Mouse (Mus musculus): Measurements from ENCODE around the gene Olfr215. TPM values are rescaled to one million over a fixed set of nuclear protein-coding genes. Genes with fewer than 3 reads are reported as not detected.

Olfr215 gene
- polyA plus RNA-seq (2012; rRNA removed) = not detected in 2 replicates

DNA sequence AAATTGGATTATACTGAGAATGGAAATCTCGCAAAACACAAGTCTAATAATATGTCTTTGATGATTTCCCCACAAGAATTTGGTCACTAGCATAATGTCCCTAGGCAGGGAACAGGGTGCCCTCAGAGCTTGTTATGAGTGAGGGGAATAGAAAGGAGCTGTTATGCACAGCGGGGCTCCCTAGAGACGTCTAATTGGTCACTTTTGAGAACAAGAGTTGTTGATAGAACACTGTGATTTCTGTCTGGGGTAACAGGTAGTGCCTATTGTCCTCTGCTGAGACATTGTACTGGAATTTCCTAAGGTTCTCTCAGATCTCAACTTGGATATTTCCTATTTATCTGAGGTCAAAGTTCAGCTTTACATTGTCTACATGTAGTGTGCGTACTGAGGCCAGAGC, at the start of gene Olfr215:
TSS of gene Olfr215 (minus strand) at position 101 of the 400 bp plus-strand sequence.

DNA sequence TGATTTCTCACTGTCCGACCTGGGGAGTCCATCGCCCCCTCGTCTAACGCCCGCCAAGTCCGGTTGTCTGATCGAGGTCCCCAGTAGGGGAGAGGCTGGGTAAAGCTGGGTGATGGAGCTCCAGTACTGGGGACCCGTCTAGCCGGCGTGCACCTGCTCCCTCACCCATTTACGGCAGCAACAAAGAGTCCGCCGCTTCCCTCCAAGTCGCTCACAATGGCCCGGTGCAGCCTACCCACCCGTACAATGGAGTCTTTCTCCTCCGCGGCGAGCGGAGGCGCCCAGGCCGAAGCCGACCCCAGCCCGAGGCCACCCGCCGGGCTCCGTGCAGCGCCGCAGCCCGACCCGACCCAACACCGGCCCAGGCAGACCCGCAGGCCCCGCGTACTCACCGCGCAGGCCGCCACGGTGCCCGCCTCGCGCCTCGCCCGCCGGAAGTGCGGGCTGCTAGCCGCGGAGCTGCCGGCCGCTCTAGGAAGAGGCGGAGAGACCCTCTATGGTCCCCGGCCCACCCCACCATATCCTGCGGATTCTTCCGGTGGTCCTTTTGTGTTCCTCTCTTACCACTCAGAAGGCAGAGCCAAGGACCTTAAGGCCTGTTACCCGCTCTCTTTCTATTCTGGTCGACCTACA, 44.7 kb upstream of the Olfr215 start, which contains the start of gene Zfp422:
TSS of gene Zfp422 (minus strand) at position 461 of the 633 bp plus-strand sequence.

GRCm38 (mm10) chr6:116553935-116554334, 30.1 kb downstream of the Olfr215 start, which contains the start of gene Olfr214:
Olfr214 (plus strand) TSS chr6:116554235.

GRCm38 (mm10) chr6:116550841-116551240, 33.2 kb downstream of the Olfr215 start, which contains the start of gene Gm5580:
Gm5580 (plus strand) TSS chr6:116551141.

DNA sequence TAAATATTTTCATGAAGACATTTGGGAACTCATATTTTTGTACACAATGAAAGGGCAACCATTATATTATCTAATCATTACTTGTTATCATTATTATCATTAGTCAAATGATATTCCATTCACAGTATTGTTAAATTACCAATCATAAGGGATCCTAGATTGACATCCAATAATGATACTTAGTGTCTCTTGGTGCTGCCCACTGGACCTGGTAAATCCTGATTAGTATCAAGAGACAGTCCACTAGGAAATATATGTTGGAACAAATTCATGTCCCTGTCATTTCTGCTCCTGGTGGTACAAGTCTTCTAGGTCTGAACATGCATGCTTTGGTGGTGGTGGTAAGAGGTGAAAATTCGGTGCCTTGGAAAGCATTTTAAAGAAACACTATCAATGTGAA, 45.8 kb downstream of the Olfr215 start, which contains the start of gene Olfr213:
TSS of gene Olfr213 (plus strand) at position 301 of the 400 bp plus-strand sequence.

Other genes with a start within 250 kb of the Olfr215 start
- 78.4 and 104 TPM in 2 replicates for gene March8, start 246.2 kb downstream of the Olfr215 start, polyA plus RNA-seq (2012; rRNA removed)
- gene Alox5, start 123.0 kb downstream of the Olfr215 start, polyA plus RNA-seq (2012; rRNA removed) = 1.1 and 1.5 TPM in 2 replicates
- not detected in 2 replicates for gene Olfr211, start 95.1 kb downstream of the Olfr215 start, polyA plus RNA-seq (2012; rRNA removed)
- not detected in 2 replicates for gene Olfr212, start 77.7 kb downstream of the Olfr215 start, polyA plus RNA-seq (2012; rRNA removed)
- gene Olfr213, start 45.7 kb downstream of the Olfr215 start, polyA plus RNA-seq (2012; rRNA removed) = not detected in 2 replicates
- gene Gm5580, start 33.1 kb downstream of the Olfr215 start, polyA plus RNA-seq (2012; rRNA removed) = 0.05 TPM in 2 replicates
- gene Olfr214, start 30.0 kb downstream of the Olfr215 start, polyA plus RNA-seq (2012; rRNA removed) = not detected in 2 replicates
- gene Zfp422, start 44.8 kb upstream of the Olfr215 start, polyA plus RNA-seq (2012; rRNA removed) = 10.5 and 11.3 TPM in 2 replicates
- 4.0 and 4.3 TPM in 2 replicates for gene Depp1, start 66.4 kb upstream of the Olfr215 start, polyA plus RNA-seq (2012; rRNA removed)
- 1.5 and 2.5 TPM in 2 replicates for gene Rassf4, start 89.8 kb upstream of the Olfr215 start, polyA plus RNA-seq (2012; rRNA removed)
- gene Tmem72, start 132.7 kb upstream of the Olfr215 start, polyA plus RNA-seq (2012; rRNA removed) = under 0.01 and 0.01 TPM in 2 replicates

Measured in liver, embryonic 14 days (tissue).